Mouse (Mus musculus) thymus, adult 2 months (tissue): ENCODE measurements at regions not wholly inside any gene's neighbourhood (a gene's known extent, or its start where the extent isn't known, plus 50 kb on each side); places are given as distances from the start of the nearest gene placed in this dataset.

Experiments used
- DNase-seq: peaks from one replicate; pipeline ENCODE4 v3.0.0; 2021
- H3K27ac ChIP-seq: fragments of 200-500 bp; 2 replicates; pipeline ENCODE4 v1.5.1; 2012; ENCODE audit warnings: low read length, control low read depth; ENCODE audit not compliant: control insufficient read depth, insufficient read depth
- H3K27me3 ChIP-seq: fragments of 200-500 bp; 2 replicates; pipeline ENCODE4 v1.6.1; 2012; ENCODE audit warnings: mild to moderate bottlenecking, low read length, moderate library complexity, mixed read lengths; ENCODE audit not compliant: control insufficient read depth, insufficient read depth
- H3K36me3 ChIP-seq: fragments of 200-500 bp; 2 replicates; pipeline ENCODE4 v1.6.1; 2012; ENCODE audit warnings: mild to moderate bottlenecking, low read length, moderate library complexity; ENCODE audit not compliant: control insufficient read depth, insufficient read depth
- H3K4me1 ChIP-seq: fragments of 200-500 bp; replicated peaks from 2 replicates; pipeline ENCODE4 v1.6.1; 2012; ENCODE audit warnings: low read length; ENCODE audit not compliant: control insufficient read depth, insufficient read depth
- H3K4me3 ChIP-seq: fragments of 200-500 bp; 2 replicates; pipeline ENCODE4 v1.5.1; 2012; ENCODE audit warnings: mild to moderate bottlenecking, low read length, control low read depth, moderate library complexity; ENCODE audit not compliant: control insufficient read depth, insufficient read depth
- CTCF ChIP-seq: fragments of 200-500 bp; IDR thresholded peaks from 2 replicates; pipeline ENCODE4 v1.5.1; 2012; ENCODE audit warnings: mild to moderate bottlenecking, control low read depth, low read length, moderate library complexity, borderline replicate concordance; ENCODE audit not compliant: control insufficient read depth, poor library complexity, insufficient read depth; ENCODE audit errors: extremely low read depth
- POLR2A ChIP-seq: fragments of 200-500 bp; IDR thresholded peaks from 2 replicates; pipeline ENCODE4 v1.6.1; 2012; ENCODE audit warnings: mild to moderate bottlenecking, low read length, control low read depth, moderate library complexity; ENCODE audit not compliant: control insufficient read depth, poor library complexity, insufficient read depth; ENCODE audit errors: extremely low read depth
- WGBS: fragments of 180-500 bp; shearing (Covaris S2); methylation state at CpG from one replicate; pipeline ENCODE4 v1.1.7; 2018; 5-methylcytosine and 5-hydroxymethylcytosine counted together

- H3K27me3 ChIP-seq, result no peaks in the 10 kb centered on the region
- no peak overlapping the region for H3K27ac ChIP-seq
- TF ChIP-seq POLR2A, result no peak
- no peak for TF ChIP-seq CTCF
- H3K4me3 ChIP-seq, result no peak overlapping the region
- 96% methylated on average over 9 of the region's 9 CpGs for WGBS
- no peak for DNase-seq
- H3K4me1 ChIP-seq, result peaks cover 7% of the 10 kb centered on the region; the same call in 1 of the 2 replicates
- no peaks in the 10 kb centered on the region for H3K36me3 ChIP-seq
Observed at GRCm38 (mm10) chr8:126877039-126877365, 68.6 kb downstream of the Tomm20 start.

DNA sequence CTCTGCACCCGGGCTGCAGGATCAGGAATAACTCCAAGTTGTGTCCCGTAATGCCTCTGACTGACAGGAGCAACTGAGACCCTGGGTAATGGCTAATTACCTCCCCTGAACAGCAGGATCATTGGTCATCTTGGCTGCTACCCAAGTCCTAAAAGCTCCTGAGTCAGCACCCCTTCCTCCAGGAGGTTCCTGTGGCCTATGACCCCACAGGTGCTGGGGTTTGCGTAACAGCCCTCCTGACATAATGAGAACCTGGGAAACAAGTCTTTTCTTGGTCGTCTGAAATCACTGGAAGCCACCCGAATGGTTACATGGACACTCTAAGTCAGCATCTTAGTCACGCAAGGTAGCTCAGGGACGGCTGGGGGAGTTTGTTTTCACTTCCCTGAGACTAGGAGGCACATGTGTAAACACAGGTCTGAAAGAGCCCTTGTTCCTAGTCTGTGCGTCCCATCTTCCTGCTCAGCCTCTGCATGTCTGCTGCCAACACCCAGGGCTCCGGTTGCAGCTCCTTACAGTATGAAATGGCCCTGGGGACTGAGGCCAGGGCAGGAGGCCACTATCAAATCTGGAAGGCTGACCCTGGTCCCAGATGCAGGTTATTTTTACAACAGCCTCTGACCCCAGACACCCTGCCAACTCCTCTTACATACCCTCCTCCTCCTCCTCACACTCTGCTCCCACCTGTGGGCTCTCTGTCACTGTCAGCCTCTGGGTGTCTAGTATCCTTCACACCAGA lies 69.2 kb downstream of the Tomm20 start:
- no peak for TF ChIP-seq CTCF
- TF ChIP-seq POLR2A, result no peak
- DNase-seq, result no peak
- Histone ChIP-seq H3K27ac (no peak overlapping the region), H3K27me3 (no peaks in the 10 kb centered on the region), H3K4me1 (peaks cover 7% of the 10 kb centered on the region; the same call in 1 of the 2 replicates), H3K36me3 (no peaks in the 10 kb centered on the region), H3K4me3 (no peak overlapping the region)
- WGBS, result 82% methylated on average over 9 of the region's 9 CpGs

DNA sequence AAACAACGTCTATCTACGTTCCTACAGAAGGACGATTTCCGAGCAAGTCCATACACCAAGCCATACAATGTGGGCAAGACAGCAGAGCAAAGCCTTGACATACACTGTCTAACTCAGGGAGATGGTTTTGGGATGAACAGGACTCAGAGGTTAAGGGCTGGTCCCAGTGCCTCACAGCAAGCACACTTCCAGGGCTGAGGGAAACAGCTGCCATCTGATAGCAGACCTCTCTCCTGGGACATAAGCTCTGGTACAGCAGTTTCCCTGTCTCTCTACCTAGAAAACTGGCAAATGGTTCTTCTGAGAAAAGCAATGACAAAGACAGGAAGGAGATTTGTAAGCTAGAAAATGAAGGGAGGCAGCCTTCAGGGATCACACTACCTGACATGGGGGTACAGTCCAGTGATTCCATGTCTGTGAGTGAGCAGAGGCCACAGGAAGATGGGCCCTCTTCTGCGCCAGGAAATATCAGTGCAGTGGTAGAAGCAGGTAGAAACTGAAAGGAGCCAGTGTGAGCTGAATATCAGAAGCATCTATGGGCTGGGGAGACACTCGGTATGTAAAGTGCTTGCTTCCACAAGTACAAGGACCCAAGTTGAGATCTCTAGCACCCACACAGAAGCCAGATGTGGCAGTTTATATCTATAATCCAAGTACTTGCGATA lies 70.0 kb downstream of the Tomm20 start:
- Histone ChIP-seq H3K27me3 (no peaks in the 10 kb centered on the region), H3K4me3 (no peak overlapping the region), H3K36me3 (no peaks in the 10 kb centered on the region), H3K4me1 (peaks cover 7% of the 10 kb centered on the region; the same call in 1 of the 2 replicates), H3K27ac (no peak overlapping the region)
- WGBS, result 84% methylated on average over 7 of the region's 7 CpGs
- DNase-seq, result no peak
- TF ChIP-seq POLR2A, result no peak

DNA sequence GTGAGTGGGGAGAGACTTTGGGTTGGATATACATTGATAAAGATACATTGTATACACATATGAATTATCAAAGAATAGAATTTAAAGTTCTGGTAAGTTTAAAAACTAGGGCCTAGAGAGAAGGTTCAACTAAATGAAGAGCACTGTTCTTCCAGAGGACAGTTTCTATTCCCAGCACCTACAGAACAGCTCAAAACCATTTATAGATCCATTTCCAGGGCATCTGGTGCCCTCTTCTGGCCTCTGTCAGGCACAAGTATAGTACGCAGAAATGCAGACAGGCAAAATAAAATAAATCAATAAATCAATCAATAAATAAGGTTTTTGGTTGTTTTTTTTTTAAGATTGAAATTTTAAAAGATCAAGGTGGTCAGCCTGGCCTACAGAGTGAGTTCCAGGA lies 70.8 kb downstream of the Tomm20 start:
- Histone ChIP-seq H3K4me1 (peaks cover 7% of the 10 kb centered on the region; the same call in 1 of the 2 replicates), H3K27ac (no peak overlapping the region), H3K27me3 (no peaks in the 10 kb centered on the region), H3K36me3 (no peaks in the 10 kb centered on the region), H3K4me3 (no peak overlapping the region)
- WGBS, result 100% methylated on average over 1 of the region's 1 CpGs
- no peak for DNase-seq
- TF ChIP-seq POLR2A (no peak), CTCF (no peak)

GRCm38 (mm10) chr8:126874126-126874730 lies 71.4 kb downstream of the Tomm20 start:
- H3K4me1 ChIP-seq, result peaks cover 7% of the 10 kb centered on the region; the same call in 1 of the 2 replicates
- no peaks in the 10 kb centered on the region for H3K36me3 ChIP-seq
- WGBS, result 94% methylated on average over 6 of the region's 6 CpGs
- no peak overlapping the region for H3K27ac ChIP-seq
- H3K27me3 ChIP-seq, result no peaks in the 10 kb centered on the region
- no peak for DNase-seq
- TF ChIP-seq POLR2A (no peak), CTCF (no peak)
- no peak overlapping the region for H3K4me3 ChIP-seq

DNA sequence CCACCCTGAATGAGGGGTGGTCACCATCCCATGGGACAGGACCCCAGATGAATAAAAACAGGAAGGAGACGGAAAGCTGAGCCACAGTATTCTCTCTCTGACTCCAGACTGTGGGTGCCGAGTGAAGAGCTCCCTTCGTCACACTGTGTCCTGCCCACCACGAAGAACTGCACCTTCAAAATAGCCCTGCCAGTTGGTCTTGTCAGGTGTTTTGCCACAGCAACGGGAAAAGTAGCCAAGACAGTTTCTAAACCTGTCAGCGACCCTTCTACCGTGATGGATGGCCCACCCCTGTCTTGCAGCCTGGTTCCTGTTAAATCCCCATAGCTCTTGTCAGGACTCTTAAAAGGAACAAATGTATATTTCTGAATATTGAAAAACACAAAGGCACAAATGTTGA lies 72.3 kb downstream of the Tomm20 start:
- TF ChIP-seq POLR2A (no peak), CTCF (no peak)
- Histone ChIP-seq H3K4me1 (peaks cover 7% of the 10 kb centered on the region; the same call in 1 of the 2 replicates), H3K27me3 (no peaks in the 10 kb centered on the region), H3K4me3 (no peak overlapping the region), H3K36me3 (no peaks in the 10 kb centered on the region), H3K27ac (no peak overlapping the region)
- no peak for DNase-seq
- 71% methylated on average over 7 of the region's 7 CpGs for WGBS

DNA sequence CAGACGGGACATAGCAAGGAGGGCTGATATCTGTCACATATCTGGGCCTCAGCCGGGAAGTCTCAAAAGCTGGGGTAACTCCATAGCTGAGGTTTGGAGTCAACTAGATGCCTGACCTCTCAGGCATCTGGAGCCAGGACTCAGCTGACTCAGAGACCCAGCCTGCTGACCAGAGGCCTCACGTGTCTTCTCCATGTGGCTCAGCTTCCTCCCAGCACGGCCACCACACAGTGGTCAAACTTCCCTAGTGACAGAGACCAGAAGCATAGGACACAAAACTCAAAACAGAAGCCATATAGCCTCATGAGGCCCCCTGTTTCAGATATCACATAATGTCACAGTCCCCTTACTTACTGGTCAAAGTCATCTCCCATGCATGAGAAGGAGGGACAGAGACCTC lies 73.1 kb downstream of the Tomm20 start:
- H3K27me3 ChIP-seq, result no peaks in the 10 kb centered on the region
- no peaks in the 10 kb centered on the region for H3K36me3 ChIP-seq
- WGBS, result 92% methylated on average over 4 of the region's 4 CpGs
- DNase-seq, result no peak
- TF ChIP-seq POLR2A, result no peak
- no peak for TF ChIP-seq CTCF
- no peak overlapping the region for H3K4me3 ChIP-seq
- peaks cover 13% of the 10 kb centered on the region for H3K4me1 ChIP-seq
- H3K27ac ChIP-seq, result no peak overlapping the region
